Comparison of ENCODE assay signal across 8 mouse cellular contexts in the genomic region with DNA sequence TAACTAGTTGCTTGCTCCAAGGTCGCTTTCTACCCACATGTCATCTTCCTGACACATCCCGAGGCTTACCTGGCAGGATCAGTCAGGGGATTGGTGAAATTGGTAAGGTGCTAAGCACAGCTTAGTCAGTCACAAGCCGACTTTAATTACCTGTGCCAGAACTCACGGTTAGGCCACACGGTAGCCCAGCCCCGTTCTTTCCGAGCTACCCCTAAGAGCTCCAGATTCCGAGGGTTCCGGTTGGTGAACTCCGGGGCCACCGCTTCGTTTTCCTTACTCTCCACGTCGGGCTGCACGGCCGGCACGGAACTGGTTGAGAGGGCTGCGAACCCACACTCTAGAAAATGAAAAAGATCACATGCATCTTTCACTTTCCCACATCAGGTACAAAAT. TPM values are rescaled to one million over a fixed set of nuclear protein-coding genes. Genes with fewer than 3 reads are reported as not detected.
DNase-seq lines count a peak whose midpoint lies in the region; ATAC-seq and TF ChIP-seq lines count a peak whose summit lies in the region.

Gene Tcp1, plus strand, starts transcription at position 214 of the 393 bp plus-strand sequence.

- peak within 1 kb of the TSS; percentile 89 for H3K4me3 ChIP-seq in lung, adult 2 months (replicated peaks; ENCODE audit: extremely low read depth, low read depth, low read length)
- H3K4me3 ChIP-seq in forebrain, embryonic 13.5 days: peak within 1 kb of the TSS; percentile 96
- peak within 1 kb of the TSS; percentile 98 for H3K4me3 ChIP-seq in hindbrain, embryonic 10.5 days
- H3K4me3 ChIP-seq in limb, embryonic 13.5 days: peak within 1 kb of the TSS; percentile 75
- H3K4me3 ChIP-seq in olfactory bulb, adult 2 months (ENCODE audit: insufficient read depth, low read depth, low read length): peak within 1 kb of the TSS; percentile 84

- no peaks in the 10 kb centered on the region; the same call in 1 of the 2 replicates for H3K4me1 ChIP-seq in lung, adult 2 months (ENCODE audit: control insufficient read depth, insufficient read depth, low read length)
- peaks cover 21% of the 10 kb centered on the region for H3K4me1 ChIP-seq in forebrain, embryonic 13.5 days
- H3K4me1 ChIP-seq in hindbrain, embryonic 10.5 days (replicated peaks): peaks cover 18% of the 10 kb centered on the region
- peaks cover 15% of the 10 kb centered on the region for H3K4me1 ChIP-seq in limb, embryonic 13.5 days
- no peaks in the 10 kb centered on the region for H3K4me1 ChIP-seq in olfactory bulb, adult 2 months (ENCODE audit: control insufficient read depth, insufficient read depth, low read length)

- 0 out of 2 replicates have a peak, but pooled peaks have one; percentile 0 for ATAC-seq in forebrain, embryonic 13.5 days
- no peak for ATAC-seq in limb, embryonic 13.5 days (ENCODE audit: low FRiP score, low read depth)
- ATAC-seq in frontal cortex, adult (ENCODE audit: low TSS enrichment): no peak

- H3K9me3 ChIP-seq in forebrain, embryonic 13.5 days (replicated peaks): no peaks in the 10 kb centered on the region
- H3K9me3 ChIP-seq in hindbrain, embryonic 10.5 days: no peaks in the 10 kb centered on the region
- H3K9me3 ChIP-seq in limb, embryonic 13.5 days: no peaks in the 10 kb centered on the region

- no peak for DNase-seq in lung, adult 2 months
- no peak for DNase-seq in lung, postnatal 36 days
- peak; percentile 56 for DNase-seq in adrenal gland, postnatal 14 days
- peak; percentile 24 for DNase-seq in hindbrain, embryonic 10.5 days (ENCODE audit: low spot score)

- WGBS in lung, adult 2 months: under 1% methylated on average over 18 of the region's 18 CpGs
- WGBS in forebrain, embryonic 13.5 days: 1% methylated on average over 18 of the region's 18 CpGs
- WGBS in hindbrain, embryonic 10.5 days: 2% methylated on average over 18 of the region's 18 CpGs
- 1% methylated on average over 18 of the region's 18 CpGs for WGBS in limb, embryonic 13.5 days
- WGBS in olfactory bulb, adult 2 months: under 1% methylated on average over 18 of the region's 18 CpGs

- H3K27me3 ChIP-seq in forebrain, embryonic 13.5 days: no peaks in the 10 kb centered on the region
- no peaks in the 10 kb centered on the region for H3K27me3 ChIP-seq in hindbrain, embryonic 10.5 days (ENCODE audit: insufficient read depth, poor library complexity, severe bottlenecking)
- no peaks in the 10 kb centered on the region for H3K27me3 ChIP-seq in limb, embryonic 13.5 days

- TF ChIP-seq CTCF in lung, adult 2 months (IDR thresholded peaks at IDR 0.05; ENCODE audit: insufficient read depth, low read length): no peak
- TF ChIP-seq CTCF in olfactory bulb, adult 2 months (IDR thresholded peaks at IDR 0.05; ENCODE audit: insufficient read depth, low read depth, low read length): no peak

- peaks cover 59% of the 10 kb centered on the region for H3K36me3 ChIP-seq in forebrain, embryonic 13.5 days (ENCODE audit: poor library complexity, severe bottlenecking)
- H3K36me3 ChIP-seq in hindbrain, embryonic 10.5 days: peaks cover 71% of the 10 kb centered on the region
- peaks cover 53% of the 10 kb centered on the region for H3K36me3 ChIP-seq in limb, embryonic 13.5 days

- H3K9ac ChIP-seq in forebrain, embryonic 13.5 days: peak within 1 kb of the TSS; percentile 98
- H3K9ac ChIP-seq in limb, embryonic 13.5 days: peak within 1 kb of the TSS; percentile 97

- no peak for TF ChIP-seq POLR2A in lung, adult 2 months (IDR thresholded peaks at IDR 0.05; ENCODE audit: borderline replicate concordance, extremely low read depth, low read depth, low read length)
- TF ChIP-seq POLR2A in olfactory bulb, adult 2 months (IDR thresholded peaks at IDR 0.05; ENCODE audit: insufficient read depth, low read depth, low read length): no peak

- peak within 1 kb of the TSS; percentile 90 for H3K4me2 ChIP-seq in forebrain, embryonic 13.5 days
- H3K4me2 ChIP-seq in limb, embryonic 13.5 days (replicated peaks): peak within 1 kb of the TSS; percentile 93

- H3K27ac ChIP-seq in forebrain, embryonic 13.5 days: peak within 1 kb of the TSS; percentile 79
- peak within 1 kb of the TSS; percentile 97 for H3K27ac ChIP-seq in hindbrain, embryonic 10.5 days
- peak within 1 kb of the TSS; percentile 91 for H3K27ac ChIP-seq in limb, embryonic 13.5 days
- H3K27ac ChIP-seq in olfactory bulb, adult 2 months (ENCODE audit: insufficient read depth, low read depth, low read length): peak within 1 kb of the TSS; percentile 48

RNA-seq across cellular contexts. Expression of gene Tcp1, which starts in this region (rescaled TPM):
- 39.7 and 47.7 TPM in 2 replicates for polyA plus RNA-seq in lung, adult 2 months (2012; rRNA removed)
- total RNA-seq in adrenal gland, postnatal 14 days (2021): 232 and 252 TPM in 2 replicates
- 470 and 497 TPM in 2 replicates for polyA plus RNA-seq in forebrain, embryonic 13.5 days (2015; fragmentation: Nextera tagmentation; extraction: Ambion mirVana)
- polyA plus RNA-seq in hindbrain, embryonic 10.5 days (2016; fragmentation: Nextera tagmentation; extraction: Ambion mirVana): 430 and 490 TPM in 2 replicates
- 450 and 465 TPM in 2 replicates for polyA plus RNA-seq in limb, embryonic 13.5 days (2015; fragmentation: Nextera tagmentation; extraction: Ambion mirVana)
- 471 TPM in 1 of 2 replicates, not detected in the other for polyA plus RNA-seq in olfactory bulb, adult 2 months (2012; ENCODE audit: insufficient read depth, insufficient read length, low replicate concordance, missing spikeins)

Comparison
In these comparisons a context has a peak if more than half of its experiments do, and no peak if none do; other contexts are left out.
1. DNase-seq: peak in adrenal gland, postnatal 14 days (single experiment) and hindbrain, embryonic 10.5 days (single experiment); none in lung, adult 2 months (single experiment) and lung, postnatal 36 days (single experiment).
2. Peak in every context shown above with its lines, with median percentiles within 50 percentile points of each other: H3K4me3 ChIP-seq and H3K27ac ChIP-seq.